Mouse (Mus musculus) T-helper 17 cell (primary cell): Measurements from ENCODE around the gene Irf2bp2.

ENCODE experiments used
- in situ Hi-C, 2 experiments: fragments of 300-600 bp; cut with MboI, MseI; formaldehyde crosslinking; loops; 1 replicate in 1 of 2; 2 replicates in 1 of 2; pipeline ENCODE4 v1.15.1; 2025; ENCODE audit warnings: high pct_unique_total_duplicates in 2 of 2

The Irf2bp2 gene

GRCm38 (mm10) chr8:126573079-126573694 is 20.6 kb downstream of the Irf2bp2 start:
- in situ Hi-C loops, result loop anchor here in 1 of 2 experiments (10.0 kb wide), 1 partner anchor 68 kb away; no protein-coding TSS in a partner anchor

GRCm38 (mm10) chr8:126571065-126571660 is 22.6 kb downstream of the Irf2bp2 start:
- in situ Hi-C loops, result loop anchor here in 1 of 2 experiments (10.0 kb wide), 1 partner anchor 66 kb away; no protein-coding TSS in a partner anchor

- in situ Hi-C loops, result loop anchor here in 1 of 2 experiments (10.0 kb wide), 1 partner anchor 66 kb away; no protein-coding TSS in a partner anchor
These were observed 23.2 kb downstream of the Irf2bp2 start for GRCm38 (mm10) chr8:126570521-126571040.

GRCm38 (mm10) chr8:126570046-126570445 is 23.7 kb downstream of the Irf2bp2 start:
- in situ Hi-C loops, result loop anchor here in 1 of 2 experiments (10.0 kb wide), 1 partner anchor 65 kb away; no protein-coding TSS in a partner anchor

GRCm38 (mm10) chr8:126569638-126570037 is 24.1 kb downstream of the Irf2bp2 start:
- in situ Hi-C loops, result loop anchor here in 1 of 2 experiments (5.0 to 10.0 kb wide), 2 partner anchors 37 to 65 kb away; no protein-coding TSS in a partner anchor

- in situ Hi-C loops, result loop anchor here in 1 of 2 experiments (5.0 kb wide), 1 partner anchor 35 kb away; no protein-coding TSS in a partner anchor
These were observed 26.1 kb downstream of the Irf2bp2 start for GRCm38 (mm10) chr8:126567674-126568073.

- in situ Hi-C loops, result loop anchor here in 1 of 2 experiments (5.0 kb wide), 1 partner anchor 34 kb away; no protein-coding TSS in a partner anchor
These were observed 27.2 kb downstream of the Irf2bp2 start for GRCm38 (mm10) chr8:126566446-126567062.

GRCm38 (mm10) chr8:126565954-126566445 is 27.8 kb downstream of the Irf2bp2 start:
- in situ Hi-C loops, result loop anchor here in 1 of 2 experiments (5.0 kb wide), 1 partner anchor 34 kb away; no protein-coding TSS in a partner anchor

- in situ Hi-C loops, result loop anchor here in 1 of 2 experiments (5.0 kb wide), 1 partner anchor 33 kb away; no protein-coding TSS in a partner anchor
These were observed 28.5 kb downstream of the Irf2bp2 start for GRCm38 (mm10) chr8:126565231-126565781.

GRCm38 (mm10) chr8:126564551-126565154 is 29.1 kb downstream of the Irf2bp2 start:
- in situ Hi-C loops, result loop anchor here in 1 of 2 experiments (5.0 kb wide), 1 partner anchor 32 kb away; no protein-coding TSS in a partner anchor

- in situ Hi-C loops, result no loop called here
These were observed 32.4 kb downstream of the Irf2bp2 start for GRCm38 (mm10) chr8:126561316-126561841.

- in situ Hi-C loops, result no loop called here
These were observed 35.3 kb downstream of the Irf2bp2 start for GRCm38 (mm10) chr8:126558400-126558953.

GRCm38 (mm10) chr8:126557403-126557802 is 36.4 kb downstream of the Irf2bp2 start:
- in situ Hi-C loops, result no loop called here

- in situ Hi-C loops, result no loop called here
These were observed 37.1 kb downstream of the Irf2bp2 start for GRCm38 (mm10) chr8:126556691-126557090.

- in situ Hi-C loops, result no loop called here
These were observed 39.0 kb downstream of the Irf2bp2 start for GRCm38 (mm10) chr8:126554741-126555140.

GRCm38 (mm10) chr8:126551871-126552270 is 41.9 kb downstream of the Irf2bp2 start:
- in situ Hi-C loops, result no loop called here

GRCm38 (mm10) chr8:126550944-126551357 is 42.8 kb downstream of the Irf2bp2 start:
- in situ Hi-C loops, result no loop called here

- in situ Hi-C loops, result no loop called here
These were observed 45.9 kb downstream of the Irf2bp2 start for GRCm38 (mm10) chr8:126547841-126548240.

- in situ Hi-C loops, result no loop called here
These were observed 46.4 kb downstream of the Irf2bp2 start for GRCm38 (mm10) chr8:126547361-126547760.

GRCm38 (mm10) chr8:126546480-126546879 is 47.3 kb downstream of the Irf2bp2 start:
- in situ Hi-C loops, result no loop called here
